Mouse (Mus musculus): ENCODE results near the gene Capn7.

Gene Capn7

DNA sequence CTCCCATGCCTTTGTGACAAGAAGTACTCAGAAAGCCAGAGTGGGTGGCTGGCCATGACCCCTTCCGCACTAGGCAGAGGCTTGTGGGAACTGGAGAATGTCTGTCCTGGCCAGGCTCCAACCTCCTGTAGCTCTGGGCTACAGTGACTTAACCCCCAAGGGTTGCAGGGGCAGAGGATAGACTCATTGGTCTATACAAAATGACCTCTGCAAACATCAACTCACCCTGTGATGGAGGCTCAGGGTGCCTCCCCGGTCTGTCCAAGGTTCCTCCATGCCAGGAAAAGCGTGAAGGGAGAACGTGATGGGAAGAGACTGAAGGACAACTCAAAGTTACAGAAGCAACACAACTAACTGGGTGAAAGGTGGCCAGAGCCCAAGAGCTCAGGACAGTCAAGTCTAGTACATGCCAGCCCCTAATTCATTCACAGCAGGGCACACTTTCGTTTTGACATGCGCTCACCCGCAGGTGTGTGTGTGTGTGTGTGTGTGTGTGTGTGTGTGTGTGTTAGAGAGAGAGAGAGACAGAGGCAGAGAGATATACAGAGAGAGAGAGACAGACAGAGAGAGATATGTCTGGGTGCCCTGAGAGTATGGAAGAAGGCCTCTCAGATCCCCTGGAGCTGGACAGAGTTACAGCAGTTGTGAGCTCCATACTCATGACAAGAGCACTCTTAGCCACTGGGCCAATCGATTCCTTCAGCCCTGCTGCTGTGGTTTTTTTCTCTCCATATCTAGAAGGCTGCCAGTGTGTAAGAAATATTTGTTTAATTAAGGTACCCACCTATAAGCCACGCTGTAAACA is 61.6 kb downstream of the Capn7 start:
- no peak for DNase-seq

DNA sequence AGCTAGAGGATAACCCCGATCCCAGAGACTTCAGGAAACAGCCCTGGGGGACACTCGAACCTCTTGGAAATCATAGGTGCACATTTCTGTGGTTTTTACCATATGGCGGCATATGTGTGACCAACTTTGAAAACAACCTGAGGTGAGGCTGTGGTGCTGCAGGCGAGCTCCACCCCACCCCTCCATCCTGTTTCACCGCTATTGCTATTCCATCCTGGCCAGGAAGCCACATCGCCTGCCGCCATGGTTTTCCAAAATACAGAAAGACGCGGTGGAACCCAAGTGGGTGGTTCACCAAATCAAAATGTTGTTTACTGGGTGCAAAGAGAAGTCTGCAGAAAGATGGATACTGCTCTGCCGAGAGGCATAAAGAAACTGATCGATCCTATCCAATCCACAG is 62.4 kb downstream of the Capn7 start:
- no peak for DNase-seq

DNA sequence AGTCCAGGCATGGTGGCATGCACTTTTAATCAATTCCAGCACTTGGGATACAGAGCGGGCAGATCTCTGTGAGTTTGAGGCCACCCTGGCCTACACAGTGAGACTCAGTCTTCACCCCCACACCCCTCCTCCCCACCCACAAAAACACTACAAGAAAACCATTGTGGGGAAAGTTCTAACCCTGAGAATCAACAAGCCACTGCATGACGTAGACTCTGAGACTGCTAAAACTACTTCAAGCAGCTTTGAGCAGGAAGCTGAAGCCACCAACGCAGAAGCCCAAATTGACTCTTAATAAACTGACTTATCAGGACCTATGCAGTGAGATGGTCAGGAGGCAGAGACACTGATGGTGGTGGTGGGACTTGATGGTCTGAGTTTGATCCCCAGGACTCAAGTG is 62.8 kb downstream of the Capn7 start:
- DNase-seq = no peak

DNA sequence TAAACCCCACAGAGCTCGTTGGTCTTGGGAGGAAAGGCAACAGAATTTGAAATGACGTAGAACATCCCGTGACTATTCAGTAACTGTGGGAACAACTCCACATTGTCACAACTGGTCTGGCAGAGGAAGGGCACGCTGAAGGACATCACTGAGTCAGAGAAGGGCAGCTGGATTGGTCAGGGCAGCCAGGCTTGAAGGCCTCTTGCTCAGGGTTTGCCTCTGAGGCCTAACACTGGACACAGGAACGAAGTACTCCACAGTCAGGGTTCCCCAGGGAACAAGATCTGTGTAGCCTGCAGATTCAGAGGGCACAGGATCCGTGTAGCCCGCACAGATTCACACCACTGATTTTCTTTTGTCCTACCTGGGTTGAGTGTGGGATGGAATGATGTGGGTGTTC is 63.8 kb downstream of the Capn7 start:
- no peak for DNase-seq

DNA sequence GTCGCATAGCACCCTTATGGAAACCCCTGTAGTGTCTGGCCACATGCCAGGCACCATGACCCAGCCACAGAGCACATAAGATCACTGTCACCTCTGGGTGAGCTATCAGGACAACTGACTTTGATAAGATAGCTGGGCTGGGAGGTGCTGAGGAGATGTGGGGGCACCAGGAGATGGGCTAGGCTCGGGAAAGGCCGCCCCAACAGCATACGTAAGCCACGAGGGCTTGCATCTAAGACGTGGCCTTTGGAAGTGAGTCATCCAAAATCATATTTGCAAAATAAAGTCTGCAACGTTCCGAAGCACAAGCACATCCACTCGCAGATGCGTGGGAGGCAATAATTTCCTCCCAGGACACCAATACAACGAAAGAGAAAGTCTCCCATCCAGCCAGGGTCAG is 64.5 kb downstream of the Capn7 start:
- DNase-seq = no peak

DNA sequence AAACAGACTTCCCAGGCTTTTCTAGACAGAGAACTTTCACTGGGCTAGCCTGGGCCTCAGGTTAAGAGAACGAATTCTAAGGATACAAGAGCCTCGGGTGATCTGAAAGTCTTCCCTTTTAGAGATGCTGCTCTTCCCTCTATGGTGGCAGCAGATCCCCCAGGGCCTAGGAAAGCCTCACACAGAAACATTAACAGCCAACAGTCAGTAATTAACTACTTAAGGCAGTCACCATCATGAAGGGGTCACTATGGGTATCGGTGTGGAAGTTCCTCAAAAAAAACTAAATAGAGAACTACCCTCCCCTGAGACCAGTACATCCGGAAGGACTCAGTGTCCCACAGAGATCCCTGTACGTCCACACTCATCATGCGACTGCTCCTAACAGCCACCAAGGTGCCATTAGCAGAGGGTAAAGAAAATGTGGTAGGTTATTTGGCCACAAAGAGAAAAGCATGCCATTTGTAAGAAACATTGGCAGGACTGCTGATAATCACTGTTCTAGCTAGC is 65.5 kb downstream of the Capn7 start:
- DNase-seq = no peak

DNA sequence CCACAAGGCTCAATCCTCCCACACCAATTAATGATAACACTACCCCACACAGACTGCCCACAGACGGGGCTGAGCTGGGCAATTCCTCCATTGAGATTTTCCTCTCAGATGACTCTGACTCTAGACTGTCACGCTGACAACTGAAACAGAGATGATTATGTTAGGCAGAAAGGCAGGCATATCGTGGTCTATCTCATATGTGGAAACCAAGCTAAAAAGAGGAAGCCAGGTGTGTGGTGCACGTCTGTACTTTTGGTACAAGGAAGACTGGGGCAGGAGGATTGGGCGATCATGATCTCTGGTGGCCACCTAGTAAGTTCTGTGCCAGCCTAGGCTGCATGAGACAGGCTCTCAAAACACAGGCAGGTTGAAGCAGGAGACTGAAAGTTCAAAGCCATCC is 66.3 kb downstream of the Capn7 start:
- DNase-seq = no peak

DNA sequence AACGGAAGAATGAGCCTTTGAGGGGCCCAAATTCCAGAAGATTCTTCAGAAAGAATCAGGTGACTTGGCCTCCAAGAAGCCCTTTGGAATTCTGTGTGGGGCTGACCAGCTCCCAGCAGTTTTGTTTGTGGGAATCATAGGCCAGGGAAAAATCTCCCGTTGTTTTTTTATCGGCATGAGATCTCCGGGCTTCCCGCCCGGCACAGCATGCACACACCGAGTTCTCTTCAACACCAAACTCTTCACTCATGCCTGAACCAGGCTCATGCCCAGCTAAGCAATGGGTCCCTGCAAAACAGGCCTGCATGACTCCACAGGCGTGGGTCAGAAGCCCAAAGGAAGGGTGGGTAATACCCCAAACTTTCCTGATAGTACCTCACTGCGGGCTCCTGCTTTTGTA is 67.1 kb downstream of the Capn7 start:
- DNase-seq = no peak

DNA sequence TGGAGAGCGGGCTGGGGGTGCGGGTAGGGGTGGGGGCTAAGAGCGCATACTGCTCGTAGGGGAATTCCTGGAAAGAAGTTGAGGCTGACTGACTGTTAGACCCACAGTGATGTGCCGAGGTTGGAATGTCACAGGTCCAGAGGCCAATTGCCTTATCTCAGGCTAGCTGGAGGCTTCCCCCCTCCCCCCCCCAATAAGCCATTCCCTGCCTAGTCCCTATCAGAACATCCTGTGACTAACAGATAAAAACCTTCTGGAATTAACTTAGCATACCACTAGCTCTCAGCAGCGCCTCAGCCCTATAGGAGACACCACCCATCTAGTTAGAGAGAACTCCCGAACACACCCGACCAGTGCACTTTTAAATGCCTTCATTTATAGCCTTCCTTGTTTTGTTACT is 67.6 kb downstream of the Capn7 start:
- no peak for DNase-seq

DNA sequence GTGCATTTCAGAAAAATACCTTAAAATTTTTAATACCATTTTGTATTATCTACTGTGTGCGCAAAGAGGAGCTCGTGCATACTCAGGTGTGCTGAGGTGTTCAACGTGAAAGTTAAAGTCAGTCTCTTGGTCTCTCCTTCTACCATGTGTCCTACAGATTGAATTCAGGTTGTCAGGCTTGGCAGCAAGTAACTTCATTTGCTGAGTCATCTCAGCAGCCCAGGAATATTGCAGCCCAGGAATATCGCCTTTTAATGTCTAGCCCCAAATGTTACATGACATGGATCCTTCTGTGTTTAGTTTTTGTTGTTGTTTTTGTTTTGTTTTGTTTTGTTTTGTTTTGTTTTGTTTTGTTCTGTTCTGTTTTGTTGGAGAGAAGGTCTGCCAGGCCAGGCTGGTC is 68.2 kb downstream of the Capn7 start:
- DNase-seq = no peak

DNA sequence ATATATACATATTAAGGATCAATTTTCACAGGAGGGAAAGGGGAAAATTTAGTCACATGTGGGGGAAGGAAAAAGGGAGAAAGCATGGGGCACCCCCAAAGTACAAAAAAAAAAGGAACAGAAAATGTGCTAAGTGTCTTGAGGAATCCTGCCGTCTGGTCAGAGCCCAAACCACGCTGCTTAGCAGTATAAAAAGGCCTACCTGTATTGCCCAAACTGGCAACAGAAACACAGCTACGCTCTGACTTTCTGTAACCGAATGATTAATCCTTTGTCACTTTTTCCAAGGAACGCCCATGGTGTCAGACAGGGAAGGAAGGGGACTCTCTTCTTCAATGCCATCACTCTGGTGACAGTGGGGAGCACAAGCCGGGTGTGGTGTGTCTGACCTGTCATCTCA is 69.2 kb downstream of the Capn7 start:
- no peak for DNase-seq

DNA sequence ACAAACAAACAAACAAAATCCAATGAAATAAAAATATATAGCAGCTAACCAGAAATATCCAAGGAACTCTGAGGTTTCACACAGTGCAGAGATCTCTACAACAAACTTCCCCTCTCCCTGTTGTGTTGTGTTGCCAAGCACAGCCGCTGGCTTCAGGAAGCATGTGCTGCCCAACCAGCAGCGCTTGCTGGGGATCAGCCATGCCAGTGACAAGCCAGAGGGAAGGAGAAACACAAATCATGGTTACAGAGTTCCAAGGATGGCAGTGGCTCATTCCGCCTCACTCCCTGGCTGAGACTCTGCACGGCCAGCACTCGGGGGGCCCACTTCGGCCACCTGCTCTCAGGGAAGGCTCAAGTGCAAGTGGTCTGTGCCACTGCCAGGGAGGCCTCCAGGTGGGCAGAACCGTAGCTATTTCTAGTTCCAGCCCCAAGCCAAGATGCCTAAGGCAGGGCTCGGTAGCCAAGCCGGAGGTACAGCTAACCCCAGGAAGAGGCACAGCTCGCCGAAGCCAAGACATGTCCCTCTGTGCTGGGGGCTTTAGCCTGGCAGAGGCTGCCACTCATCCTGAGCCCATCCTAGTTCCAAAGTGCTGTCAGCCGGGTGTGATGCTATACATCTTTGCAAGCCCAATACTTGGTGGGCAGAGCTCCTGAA is 69.8 kb downstream of the Capn7 start:
- DNase-seq = no peak

DNA sequence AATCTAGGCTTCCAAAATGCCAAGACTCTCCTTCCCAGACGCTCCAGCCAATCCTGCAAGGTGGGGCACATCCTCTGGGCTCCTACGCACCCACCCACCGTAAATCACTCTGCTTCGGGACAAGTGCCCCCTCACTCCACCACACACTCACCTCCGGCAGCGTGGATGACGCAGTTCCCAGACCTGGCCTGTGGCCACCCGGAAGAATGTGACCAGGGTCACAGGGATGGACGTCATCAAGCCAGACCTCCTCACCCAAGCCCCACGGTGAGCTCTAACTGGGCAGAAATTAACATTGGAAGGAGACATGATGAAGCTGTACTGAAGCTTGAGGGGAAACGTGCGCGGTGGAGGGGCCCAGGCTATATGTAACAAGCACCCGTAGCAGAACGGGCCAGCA is 70.8 kb downstream of the Capn7 start:
- no peak for DNase-seq

DNA sequence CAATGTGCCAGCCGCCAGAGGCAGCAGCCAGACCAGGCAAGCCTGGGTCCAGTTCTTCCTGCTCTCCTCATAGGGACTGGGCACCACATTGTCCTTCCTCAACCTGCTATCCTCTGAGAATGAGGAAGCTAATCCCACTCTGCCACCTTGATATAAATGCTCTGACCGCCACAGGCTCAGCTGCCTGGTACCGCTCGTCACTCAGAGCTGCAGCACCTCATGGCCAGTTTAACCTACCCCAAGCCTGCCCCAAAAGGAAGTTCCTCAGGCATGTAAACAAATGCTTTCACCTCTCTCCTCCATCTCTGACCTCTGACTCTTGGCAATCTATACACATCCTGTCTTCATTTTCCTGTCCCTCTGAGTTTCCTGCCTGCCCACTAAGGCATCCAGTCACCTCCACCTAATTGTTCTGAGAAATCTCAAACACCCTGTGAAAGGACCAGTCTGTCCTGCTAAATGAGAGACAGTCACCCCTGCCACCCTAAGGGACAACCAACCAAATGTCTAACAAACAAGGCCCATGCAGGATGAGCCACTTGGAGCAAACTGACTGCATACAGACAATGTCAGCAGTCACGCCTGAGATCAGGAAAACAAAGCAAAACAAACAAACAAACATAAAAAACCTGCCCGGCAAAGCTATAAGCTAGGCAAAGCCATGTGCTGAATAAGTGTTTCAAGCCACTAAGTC is 71.6 kb downstream of the Capn7 start:
- no peak for DNase-seq

DNA sequence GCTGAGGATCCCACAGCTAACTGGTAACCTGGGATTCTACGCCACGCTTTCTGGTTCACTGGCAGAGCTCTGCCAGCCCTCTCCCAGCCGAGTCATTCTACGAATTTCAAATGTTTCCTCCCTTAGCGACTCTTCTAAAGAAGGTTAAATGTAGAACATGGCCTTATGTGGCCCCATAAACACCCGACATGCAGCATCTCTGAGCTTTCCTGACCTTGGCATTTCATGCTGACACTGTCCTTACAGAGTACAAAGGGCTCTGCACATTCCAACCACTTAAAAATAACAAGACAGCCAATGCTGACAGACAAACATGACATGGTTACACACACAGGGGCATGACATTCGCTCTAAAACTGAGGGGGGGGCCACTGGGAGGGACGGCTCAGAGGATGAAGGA is 72.2 kb downstream of the Capn7 start:
- no peak for DNase-seq

DNA sequence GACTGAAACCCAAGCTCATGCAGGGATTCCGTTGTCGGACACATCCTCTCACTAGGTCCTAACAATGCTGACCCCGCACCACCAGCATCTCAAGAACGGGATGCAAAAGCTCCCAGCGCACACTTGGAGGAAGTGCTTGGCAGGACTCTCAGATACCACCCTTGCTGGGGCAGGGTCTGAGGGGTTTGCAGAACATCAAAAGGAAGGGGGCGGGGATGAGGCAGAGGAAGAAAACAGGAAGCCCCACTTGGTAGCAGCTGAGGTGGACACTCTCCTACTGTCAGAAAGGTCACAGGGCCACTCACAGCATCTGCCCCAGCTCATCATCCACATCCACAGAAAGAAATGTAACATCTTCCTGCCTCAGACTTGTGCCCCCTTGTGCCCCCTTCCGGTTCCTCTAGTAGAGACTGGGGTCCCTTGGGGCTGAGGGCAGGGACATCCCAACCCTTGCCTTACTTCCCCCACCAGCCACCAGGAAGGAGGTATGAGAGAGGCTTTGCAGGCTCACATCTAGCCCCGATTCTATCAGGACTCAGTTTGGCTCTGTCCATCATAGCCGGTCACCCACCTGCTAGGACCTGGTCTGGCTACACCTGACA is 73.8 kb downstream of the Capn7 start:
- DNase-seq = peak; percentile 55

DNA sequence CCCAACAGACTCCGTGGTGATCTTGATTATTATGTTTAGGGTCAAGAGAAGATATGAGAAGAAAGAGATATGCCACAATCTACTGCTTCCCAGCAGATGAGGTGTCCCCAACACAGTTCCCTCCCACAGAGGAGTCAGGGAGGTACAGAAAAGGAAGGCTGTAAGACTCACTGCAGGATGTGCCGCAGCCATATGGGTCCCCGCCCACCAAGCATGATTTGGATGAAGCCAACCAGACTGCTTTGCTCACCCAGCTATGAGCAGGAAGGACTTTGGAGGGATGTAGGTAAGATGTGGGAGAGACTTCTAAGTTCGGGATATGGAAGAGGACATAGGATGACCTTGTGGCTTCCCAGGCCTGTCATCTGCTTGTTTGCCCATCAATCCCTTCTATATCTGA is 74.3 kb downstream of the Capn7 start:
- DNase-seq = no peak

DNA sequence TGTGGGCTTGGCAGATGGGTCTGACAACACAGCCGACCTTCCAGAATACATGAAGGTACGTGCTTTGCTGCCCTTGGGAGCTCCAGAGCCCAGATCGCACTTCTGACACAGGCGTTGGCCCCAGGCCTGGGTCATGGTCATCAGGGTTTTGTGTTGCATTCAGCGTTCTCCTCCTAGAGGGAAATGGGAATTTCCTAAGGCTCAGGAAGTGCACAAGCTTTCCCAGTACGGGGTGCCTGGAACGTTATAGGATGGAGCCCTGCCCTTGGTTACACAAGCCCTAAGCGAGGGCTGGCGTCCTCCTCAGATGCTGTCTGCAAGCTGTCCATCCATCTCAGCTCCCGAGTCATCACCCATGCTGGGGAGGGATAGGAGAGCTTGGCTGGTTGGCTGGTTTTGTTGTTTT is 76.2 kb downstream of the Capn7 start:
- DNase-seq = peak; percentile 68

DNA sequence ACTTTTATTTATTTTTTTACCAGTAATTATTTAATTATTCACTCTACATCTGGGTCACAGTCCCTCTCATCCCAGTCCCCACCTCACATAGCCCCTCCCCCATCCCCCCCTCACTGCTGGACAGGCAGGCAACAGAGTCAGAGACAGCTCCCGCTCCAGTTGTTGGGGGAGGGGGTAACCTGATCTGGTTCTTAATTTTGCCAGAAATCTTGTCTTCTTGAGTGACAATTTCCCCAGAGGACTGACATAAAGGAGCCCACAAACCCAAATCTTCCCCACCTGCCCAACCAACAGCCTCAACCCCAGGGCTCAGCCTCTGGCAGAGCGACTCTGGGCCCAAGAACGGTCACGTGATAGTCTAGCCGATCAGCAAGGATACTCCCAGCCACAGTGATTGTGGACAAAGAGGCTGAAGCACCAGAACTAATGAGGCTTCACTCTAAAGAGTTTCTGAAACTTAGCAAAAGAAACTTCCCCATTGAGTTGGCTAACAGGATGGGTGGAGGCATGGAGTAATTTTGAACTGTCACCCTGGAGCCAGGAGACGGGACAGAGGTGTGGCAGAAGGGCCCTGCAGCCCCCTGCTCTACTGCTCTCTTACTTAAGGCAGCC is 77.1 kb downstream of the Capn7 start:
- peak; percentile 56 for DNase-seq

DNA sequence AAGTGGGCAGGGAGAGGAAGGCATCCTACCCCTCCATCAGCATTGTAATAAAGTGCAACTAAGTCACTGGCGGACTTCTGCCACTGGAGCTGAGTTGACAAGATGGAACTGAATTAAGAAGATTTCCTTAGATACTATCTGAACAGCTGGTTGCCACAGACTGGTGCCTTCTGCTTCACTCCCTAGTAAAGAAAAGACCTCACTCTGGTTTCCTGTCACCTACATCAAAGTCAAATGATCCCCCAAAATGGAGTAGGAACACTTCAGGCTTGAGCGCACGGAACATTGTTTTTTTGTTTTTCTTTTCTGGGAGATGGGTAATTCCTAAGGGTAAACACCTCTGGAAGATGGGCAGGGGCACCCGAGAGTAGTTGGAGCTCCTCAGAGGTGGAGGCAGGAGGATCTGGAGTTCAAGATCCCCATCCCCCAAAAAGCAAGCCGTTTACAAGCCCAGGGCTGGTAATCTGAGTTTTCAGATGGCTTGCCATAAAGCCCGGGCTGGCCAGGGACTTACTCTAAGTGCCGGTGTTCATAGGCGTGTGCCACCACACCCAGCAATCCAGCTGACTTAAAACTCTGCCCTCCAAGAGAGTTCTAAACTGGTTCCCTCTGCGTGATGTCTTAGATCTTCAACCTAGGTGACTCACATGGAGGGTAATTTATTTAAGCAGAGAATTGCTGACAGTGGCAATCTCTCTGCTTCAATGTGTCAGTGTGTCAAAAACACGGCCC is 78.0 kb downstream of the Capn7 start:
- DNase-seq = no peak

DNA sequence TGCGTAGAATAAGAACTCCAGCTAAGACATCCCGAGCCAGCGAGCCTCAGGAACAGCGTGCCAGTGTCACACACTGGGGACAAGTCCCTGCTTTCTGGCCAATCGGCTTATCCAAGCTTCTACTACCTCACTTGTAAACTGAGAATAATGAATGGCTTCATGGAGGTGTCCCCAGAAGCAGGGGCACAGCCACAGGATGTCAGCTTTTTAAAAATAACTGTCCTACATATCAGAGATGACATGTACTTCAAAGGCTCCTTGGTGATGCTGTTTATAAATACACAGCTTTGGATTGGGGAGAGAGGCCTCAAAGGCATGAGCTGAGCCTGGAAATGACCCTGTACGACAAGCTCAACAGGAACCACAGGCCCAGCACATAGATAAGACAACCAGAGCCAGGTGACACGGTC is 78.5 kb downstream of the Capn7 start:
- DNase-seq = no peak

DNA sequence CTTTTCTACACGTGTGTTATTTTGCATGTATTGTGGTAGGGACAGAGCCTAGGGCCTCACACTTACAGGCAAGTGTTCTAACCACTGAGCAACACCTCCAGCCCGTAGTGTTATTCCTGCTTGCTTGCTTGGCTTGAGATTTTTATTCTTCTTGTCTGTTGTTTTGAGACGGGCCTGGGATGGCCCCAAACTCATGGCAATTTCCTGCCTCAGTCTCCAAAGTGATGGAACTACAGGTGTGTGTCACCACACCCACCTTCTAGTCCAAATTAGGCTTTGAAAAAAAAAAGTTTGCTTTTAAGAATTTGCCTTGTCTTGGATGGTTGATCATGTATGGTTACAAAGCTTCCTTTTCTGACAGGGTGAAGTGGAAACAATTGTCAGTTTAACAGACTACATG is 80.0 kb downstream of the Capn7 start:
- no peak for DNase-seq
